Mouse (Mus musculus) c-Kit-positive CD71-positive TER-119-positive erythroid progenitor cells, embryonic 14.5 days (primary cell): ENCODE measurements around the gene Dennd6b.

Experiments used
- DNase-seq: peaks from one replicate; pipeline ENCODE4 v3.0.0-alpha.2; 2013; ENCODE audit warnings: low spot score

The Dennd6b gene

DNA sequence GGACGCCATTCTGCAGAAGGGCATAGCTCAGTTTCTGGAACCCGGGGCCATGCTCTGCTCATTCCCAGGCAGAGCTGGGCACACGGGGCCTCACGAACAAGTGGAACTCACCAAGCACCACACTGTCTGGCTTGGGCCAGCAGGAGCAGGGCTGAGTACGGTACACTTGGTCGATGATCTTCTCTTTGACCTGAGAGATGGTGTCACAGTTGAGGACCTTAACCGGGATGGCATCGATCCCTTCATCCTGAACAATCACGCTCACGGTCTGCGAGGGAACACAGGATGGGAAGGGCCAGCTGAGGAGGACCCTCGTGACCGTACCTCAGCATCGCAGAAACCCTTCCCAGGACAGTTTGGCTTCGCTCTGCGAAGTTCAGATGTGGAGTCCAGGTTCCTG, 37.8 kb downstream of the Dennd6b start:
- DNase-seq = no peak

DNA sequence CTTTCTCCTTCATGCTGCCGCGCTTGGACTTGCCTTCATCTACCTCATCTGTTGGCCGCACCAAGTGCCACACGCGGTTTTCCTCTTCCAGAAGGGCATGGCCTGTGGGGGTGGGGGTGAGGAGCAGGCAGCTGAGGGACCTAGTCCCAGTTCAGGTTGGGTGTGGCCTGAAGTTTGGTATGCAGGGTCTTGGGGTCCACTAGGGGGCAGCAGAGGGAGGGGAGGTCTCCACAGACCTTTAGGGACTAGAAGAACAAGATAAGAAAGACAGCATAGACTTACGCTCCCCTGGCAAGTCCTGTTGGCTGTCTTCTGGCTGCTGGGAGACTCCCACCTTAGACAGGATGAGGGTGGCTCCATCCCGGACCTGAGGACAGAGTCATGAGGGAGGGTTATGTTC, 38.3 kb downstream of the Dennd6b start:
- peak; percentile 65 for DNase-seq

DNA sequence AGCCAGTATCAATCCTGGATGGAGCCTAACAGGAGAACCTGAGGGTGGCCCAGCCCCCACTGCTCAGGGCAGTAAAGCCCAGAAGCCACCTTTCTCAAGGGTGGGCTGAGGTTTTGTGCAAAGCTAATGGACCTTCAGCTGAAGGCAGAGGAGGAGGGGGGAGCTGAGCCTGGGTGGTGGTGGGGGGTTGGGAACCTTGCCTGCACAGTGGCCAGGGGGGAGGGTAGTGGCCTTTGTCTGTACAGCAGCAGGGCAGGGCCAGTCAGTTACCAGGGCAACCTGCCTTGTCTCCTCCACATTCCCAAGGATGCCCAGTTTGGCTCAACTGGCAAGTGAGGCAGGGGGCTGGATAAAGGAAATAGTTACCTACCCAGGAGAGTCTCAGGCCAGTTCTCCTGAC, 44.0 kb downstream of the Dennd6b start:
- DNase-seq = no peak

DNA sequence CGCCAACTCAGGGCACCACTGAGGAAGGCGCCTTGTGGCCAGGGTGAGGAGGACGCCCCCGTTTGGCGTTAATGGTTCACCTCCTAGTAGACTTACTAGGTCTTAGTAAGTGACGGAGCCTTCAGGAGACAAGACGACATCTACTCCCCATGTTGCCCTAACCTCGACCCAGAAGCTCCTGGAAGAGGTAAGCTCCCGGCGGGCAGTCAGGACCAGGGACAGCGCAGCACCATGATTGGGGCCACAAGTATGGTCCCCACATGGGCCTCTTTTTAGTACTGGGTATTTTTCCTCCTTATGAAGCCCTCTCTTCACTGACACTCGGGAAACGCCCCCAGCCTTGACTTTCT, 46.3 kb downstream of the Dennd6b start:
- no peak for DNase-seq

DNA sequence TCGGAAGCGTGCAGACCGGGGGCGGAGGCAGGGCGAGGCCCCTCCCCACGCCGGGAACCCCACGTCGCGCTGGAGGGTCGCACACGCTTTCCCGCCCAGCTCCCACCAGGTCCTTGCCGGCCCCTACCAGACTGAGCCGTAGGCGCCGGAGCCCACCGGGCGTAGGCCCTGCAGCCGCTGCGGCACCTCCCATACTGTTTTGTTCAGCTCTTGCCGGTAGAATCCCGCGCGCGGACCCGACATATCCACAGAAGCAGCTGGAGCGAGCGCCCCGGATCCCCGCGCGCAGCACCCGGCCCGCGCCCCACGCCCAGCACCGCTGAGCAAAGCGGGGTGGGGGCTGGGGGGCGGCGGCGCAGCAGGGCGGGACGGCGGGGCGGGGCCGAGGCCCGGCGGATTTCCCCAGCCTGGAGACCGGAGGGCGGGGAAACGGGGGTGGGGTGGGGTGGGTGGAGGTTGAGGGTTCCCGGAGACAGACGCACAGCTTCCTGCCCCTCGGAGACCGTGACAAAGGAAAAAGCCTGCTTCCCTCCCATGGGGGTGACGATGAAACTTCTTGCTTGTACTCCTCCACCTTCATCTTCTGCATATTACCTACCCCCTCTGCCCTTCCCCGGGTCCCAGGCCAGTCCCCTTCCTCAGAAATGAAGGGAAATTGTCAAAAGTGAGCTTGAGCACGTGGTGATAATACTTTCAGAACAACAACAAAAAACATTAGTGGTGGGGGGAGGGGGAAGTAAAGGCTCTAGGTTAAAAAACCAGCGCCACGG, 46.8 kb downstream of the Dennd6b start, which contains the start of gene Mapk11:
Gene Mapk11, minus strand, starts transcription at position 358 of the 770 bp plus-strand sequence.
- no peak for DNase-seq

DNA sequence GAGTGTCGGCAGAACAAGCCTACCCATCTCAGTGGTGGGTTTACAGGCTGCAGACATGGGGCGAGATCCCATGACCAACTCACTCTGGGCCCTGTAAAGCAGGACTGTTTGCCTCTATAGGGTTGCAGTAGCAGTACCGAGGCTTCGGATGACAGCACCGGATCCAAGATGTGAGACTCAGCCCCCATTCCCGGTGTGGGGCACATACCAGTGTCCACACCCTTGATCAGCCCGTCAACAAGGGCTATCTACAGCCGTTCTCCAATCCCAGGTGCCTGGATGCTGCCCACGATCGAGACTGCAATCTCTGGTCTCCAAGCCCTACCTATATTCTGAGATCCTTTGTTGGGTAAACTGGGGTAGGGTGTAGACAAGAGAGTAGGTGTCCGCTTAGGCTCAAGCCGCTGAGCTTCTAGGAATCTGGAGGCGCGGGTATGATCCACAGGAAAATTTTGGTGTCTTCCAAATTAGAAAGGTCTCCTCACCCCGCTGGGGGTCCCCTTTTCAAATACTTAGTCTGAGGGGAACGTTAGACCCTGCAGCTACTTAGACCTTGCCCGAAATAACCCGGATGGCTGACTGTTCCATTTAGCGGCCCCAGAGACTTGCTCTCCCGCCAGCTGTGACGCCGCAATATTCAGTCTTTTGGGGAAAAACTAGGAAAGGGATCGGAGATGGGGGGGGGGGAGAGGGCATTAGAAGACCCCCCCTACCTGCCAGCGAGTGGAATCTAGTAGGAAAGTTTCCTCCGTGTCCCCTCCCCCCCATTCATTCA, 47.6 kb downstream of the Dennd6b start:
- DNase-seq = no peak

DNA sequence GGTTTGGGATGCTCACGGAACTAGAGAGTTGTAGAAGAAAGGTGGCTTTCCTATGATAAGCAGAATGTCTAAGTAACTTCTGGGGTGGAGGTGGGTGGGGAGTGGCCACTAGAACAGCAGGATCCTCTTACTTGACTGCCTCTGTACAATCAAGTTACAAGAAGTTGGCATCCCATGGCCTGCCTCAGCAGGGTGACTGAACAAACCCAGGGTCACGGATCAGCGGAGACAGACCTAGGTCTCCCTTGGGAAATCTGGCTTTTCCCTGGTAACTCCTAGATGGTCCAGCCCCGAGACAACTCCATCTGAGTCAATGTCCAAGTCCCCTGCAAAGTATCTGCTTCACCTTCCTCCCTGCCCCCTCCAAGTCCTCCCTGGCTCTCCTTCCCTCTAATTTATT, 48.4 kb downstream of the Dennd6b start:
- no peak for DNase-seq

DNA sequence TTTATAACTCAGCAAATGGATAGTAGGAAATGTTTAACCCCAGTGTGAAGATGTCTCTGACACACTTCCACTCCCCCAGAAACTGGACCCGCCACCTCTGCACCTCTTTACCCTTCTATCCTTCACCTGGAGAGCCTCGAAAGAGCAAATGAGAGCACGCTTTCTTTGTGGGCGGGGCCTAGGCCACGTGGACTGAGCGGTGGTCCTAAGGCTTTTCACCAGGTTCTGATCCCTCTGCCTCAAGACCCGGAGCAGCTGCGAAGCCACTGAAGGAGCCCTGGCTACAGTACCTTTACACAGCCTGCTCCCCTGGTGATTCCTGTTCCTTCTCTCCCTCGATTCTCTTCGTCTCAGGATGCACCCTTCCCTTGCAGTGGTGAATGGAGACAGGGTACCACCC, 48.8 kb downstream of the Dennd6b start:
- DNase-seq = no peak

DNA sequence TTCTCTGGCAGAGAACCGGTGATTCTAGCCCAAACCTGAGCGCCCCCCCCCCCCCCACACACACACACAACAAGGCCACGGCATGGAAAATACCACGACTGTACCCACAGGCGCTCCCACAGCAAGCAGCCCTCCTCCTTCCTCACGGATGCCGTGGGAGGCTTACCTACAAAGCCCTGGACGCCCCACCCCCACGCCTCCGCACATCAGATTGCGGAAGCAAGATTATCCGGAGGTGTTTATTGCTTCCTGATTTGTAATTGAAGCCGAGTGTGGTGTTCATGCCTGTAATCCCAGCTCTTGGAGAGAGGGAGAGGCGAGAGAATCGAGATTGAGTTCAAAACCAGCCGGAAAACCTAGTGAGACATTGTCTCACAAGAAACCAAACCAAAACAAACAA, 49.3 kb downstream of the Dennd6b start:
- no peak for DNase-seq

DNA sequence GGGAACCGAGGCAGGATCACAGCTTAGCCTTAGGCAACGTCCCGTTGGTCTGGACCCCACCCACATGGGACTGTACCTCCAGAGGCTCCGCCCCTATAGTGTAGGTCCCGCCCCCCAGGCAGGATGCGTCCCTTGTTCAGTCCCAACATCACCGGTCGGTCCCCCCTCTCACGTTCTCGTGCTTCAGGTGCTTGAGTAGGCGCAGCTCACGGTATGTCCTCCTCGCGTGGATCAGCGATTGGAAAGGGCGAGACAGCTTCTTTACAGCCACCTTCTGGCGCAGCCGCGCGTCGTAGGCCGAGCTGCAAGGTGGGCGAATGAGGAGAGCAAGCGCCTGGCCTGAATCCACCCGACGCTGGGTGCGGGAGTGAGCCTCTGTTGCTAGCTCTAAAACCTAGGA, 49.8 kb downstream of the Dennd6b start:
- DNase-seq = no peak

DNA sequence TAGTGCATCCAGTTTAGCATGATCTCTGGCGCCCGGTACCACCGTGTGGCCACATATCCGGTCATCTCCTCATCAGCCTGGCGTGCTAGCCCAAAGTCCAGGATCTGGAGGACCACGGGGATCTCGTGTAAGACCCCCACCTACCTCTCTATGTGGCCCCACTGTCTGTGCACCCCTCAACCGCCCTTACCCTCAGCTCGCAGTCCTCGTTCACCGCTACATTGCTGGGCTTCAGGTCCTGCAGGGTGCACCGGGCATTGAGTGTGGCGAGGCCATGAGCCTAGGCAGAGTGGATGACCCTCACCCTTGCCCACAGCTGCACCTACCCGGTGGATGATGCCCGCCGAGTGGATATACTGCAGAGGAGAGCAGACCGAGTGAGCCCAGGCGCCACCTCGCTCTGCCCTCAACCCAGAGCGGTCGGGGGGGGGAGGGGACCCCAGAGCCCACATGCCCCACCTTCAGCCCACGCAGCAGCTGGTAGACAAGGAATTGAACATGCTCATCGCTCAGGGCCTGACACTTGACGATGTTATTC, 50.4 kb downstream of the Dennd6b start:
- DNase-seq = no peak

DNA sequence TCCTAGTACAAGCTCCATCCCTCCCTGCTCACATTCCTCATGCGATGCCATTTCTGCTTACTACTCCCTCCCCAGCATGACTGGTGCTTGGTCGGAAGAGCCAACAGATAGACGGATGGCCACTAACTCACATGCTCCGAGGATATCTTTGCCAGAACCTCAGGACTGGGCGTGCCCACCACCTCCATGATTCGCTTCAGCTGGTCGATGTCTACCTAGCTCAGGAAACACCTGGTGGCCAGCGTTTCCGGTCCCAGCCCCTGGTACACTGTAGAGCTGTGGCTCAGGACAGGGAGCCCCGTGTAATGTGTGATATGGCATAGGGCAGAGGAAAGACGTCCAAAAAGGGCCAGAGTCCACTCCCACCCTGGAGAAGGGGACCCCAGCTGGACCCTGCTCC, 51.3 kb downstream of the Dennd6b start:
- no peak for DNase-seq

DNA sequence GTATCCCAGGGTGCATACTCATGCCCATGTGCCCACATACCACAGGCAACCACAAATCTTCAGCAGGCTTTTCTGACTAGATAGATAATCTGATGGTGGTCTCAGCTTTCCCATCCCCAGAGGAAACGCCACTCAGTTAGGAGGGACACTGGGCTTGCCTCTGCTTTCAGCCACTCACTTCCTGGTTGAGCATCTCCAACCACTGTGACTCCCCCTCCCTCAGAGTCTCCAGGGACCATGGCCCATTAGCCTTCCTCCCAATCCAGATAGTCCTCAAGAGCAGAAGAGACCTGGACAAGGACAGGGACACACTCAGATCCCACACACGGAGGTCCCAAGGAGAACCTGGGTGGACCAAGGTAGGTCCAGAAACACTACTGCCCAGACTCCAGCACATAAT, 53.2 kb downstream of the Dennd6b start:
- no peak for DNase-seq

DNA sequence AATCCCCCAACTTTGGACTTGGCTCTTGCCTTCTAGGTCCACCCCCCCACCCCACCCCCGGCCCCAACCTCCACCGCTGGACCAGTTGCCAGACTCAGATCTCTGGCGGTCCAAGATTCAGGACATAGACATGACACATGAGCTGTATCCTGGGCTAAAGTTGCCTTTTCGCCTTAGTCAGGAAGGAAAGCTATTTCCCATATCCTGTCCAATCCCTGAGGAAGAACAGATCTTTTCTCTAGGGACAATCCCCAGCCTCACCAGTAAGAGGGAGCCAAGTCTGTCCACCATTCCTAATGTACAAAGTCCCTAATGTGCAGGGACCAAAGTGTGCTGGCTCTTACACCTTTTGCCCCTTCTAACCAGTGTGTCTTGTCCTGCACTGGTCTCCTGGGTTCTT, 54.4 kb downstream of the Dennd6b start:
- DNase-seq = no peak

DNA sequence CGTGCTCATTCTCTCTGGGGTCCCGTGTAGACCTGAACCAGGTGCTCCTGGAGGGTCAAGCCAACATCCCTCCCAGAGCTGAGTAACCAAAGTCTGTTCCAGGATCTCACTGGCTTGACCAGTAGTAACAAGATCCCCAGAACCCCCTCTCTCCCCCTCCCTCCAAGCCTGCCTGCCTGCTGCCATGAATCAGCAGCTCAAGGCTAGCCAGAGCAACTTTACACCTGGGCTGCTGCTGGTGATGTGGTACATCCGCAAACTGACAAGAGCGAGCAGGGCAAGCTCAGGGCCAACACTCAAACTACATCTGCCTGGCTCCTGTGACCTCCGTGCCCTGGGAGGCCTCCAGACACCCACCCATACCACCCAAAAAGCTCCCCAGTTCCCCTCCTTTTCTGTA, 54.9 kb downstream of the Dennd6b start:
- no peak for DNase-seq

DNA sequence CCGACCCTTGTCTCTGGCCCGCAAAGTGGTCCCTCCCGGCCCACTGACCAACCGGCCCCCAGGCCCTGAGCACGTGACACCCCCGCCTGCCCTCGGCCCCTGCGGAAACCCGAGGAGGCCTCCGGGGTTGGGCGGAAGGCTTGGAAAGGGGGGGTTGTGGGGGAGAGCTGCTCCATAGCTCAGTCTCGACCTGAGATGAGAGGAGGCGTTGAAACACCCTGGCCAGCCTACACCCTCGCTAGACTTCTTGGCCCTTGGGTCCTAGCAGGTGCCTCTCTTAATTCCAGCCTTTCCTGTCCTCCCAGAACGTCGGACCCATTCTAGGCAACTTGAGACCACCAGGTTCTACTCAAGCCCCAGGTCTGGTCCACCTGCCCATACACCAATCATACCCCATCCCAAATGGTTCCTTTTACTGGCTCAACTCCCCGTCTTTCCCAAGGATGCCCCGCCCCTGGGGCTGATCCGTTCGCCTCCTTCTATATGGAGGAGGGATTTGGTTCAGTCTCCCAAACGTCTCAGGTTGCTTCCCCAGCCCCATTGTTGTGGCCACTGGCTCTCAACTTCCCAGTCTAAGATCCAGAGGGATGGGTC, 55.5 kb downstream of the Dennd6b start, which contains the start of gene Mapk12:
Gene Mapk12, minus strand, starts transcription at position 45 of the 594 bp plus-strand sequence.
- no peak for DNase-seq

DNA sequence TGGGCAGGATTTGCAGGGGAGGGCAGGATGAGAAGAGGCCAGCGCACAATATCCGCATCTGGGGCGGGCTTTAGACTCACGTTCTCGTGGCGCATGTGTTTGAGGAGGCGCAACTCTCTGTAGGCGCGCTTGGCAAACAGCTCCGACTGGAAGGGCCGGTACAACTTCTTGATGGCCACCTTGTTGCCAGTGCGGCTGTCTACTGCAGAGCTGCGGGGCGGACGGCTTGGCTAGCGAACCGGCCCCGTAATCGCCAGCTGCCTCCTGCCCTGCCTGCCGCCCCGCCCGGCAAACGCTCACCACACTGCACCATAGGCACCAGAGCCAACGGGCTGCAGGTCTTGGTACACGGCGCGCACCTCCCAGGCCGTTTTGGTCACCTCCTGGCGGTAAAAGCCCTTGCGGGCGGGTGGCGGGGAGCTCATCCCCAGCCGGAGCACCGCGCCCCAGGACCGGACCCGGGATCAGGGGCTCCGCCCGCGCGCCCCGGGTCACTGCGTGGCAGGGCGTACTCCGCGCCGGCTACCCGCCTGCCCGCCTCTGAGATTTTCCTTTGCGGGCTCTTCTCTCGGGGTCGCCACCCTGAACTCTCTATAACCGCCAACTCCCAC, 56.1 kb downstream of the Dennd6b start:
- DNase-seq = no peak

DNA sequence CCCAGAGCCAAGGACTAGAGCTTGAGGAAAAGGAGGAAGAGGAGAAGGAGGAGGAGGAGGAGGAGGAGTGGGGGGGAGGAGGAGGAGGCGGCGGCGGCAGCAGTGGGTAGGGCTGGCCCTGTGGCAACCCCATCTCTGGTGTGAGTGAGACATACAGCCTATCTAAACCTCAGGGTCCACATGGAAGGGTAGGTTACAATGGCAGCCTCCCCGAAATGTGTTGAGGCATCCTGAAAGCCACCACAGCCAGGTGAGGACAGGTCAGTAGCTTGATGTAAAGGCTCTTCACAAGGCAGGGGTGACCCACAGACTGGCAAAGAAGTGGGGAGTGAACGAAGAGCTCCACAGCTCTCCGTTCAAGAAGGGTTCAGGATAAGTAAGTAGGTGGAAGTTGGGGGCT, 57.8 kb downstream of the Dennd6b start:
- no peak for DNase-seq

DNA sequence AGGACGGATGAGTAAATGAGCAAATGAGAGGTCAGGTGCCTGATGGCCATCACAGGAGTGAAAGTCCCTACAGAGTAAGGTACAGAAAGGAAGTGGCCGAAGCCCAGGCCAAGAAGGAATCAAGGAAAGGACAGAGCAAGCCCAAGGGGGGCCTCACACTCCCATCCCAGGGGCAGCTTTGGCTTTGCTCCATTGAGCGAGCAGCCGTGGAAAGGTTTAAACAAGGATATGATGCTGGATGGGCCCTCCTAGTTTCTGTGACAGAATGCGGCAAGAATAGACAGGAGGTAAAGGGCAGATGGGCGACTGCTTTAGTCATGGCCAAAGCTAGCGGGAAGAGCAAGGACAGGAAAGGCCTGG, 58.3 kb downstream of the Dennd6b start:
- no peak for DNase-seq

DNA sequence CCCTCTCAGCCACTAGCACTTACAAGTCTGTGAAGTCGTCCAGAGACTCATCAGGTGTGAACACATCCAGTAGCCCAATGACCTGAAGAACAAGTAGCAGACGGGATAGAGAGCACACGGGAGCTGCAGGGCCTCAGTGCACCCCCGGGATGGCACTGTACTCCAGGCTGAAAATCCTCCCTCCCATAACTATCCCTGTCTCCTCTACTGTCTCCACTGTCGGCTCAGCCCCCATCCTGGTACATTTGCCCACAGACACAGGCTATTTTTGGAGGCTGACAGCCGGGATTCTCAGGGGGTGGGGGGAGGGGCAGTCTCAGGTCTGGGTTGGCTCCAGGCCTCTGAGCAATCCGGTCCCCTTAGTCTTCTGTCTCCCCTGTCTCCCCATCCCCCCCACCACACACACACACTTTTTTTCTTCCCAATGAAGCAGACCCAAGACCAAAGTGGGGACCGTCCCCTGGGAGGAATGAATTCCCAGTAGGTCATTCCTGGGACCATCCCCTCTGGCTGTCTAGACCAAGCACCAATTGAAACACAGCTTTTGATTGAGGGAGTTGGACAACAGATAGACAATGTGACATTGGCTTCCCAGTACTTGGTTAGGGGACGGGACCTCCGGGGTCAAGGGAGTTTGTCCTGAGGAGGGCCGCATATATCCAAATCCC, 58.8 kb downstream of the Dennd6b start:
- no peak for DNase-seq

DNA sequence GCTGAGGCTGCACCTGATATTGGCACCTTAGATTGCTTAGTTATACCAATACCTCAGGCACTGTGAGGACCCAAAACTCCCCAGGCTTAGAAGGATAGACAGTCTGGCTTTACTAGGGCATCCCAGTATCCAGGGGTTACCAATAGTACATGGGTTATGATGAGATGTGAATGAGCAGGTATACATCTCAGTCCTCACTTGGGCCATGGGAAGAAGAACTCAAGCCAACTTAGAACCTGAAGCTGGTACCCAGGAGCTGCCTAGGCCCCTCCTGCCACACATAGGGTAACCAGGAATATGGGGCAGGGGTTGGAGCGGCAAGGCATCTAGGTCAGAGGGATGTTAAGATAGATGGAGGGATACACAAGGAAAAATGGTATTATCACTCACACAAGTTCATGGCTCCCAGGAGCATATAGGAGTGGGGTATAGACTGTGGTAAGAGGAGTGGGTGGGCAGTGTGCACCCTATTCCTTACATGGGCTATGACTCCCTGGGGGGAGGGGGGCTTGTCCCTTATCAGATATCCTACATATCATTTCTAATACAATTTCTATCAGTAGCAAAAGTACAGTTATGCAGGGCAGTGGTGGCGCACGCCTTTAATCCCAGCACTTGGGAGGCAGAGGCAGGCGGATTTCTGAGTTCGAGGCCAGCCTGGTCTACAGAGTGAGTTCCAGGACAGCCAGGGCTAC, 59.7 kb downstream of the Dennd6b start:
- no peak for DNase-seq
